Mouse (Mus musculus): ENCODE results near the gene Pla2g12a. TPM values are rescaled to one million over a fixed set of nuclear protein-coding genes. Genes with fewer than 3 reads are reported as not detected.

The Pla2g12a gene
- polyA plus RNA-seq, 1 experiment from 2014 or later, result 54.6 TPM

- Histone ChIP-seq H3K4me3 (peak within 1 kb of the TSS; percentile 85), H3K9me3 (no peaks in the 10 kb centered on the region), H3K27me3 (replicated peaks) (no peaks in the 10 kb centered on the region), H3K36me3 (peaks cover 9% of the 10 kb centered on the region), H3K27ac (replicated peaks) (peak within 1 kb of the TSS; percentile 86), H3K4me1 (peaks cover 45% of the 10 kb centered on the region), H3K4me2 (peak within 1 kb of the TSS; percentile 88), H3K9ac (peak within 1 kb of the TSS; percentile 83)
- 0% methylated on average over 34 of the region's 34 CpGs for WGBS
- peak; percentile 75 for ATAC-seq (ENCODE audit: extremely low read depth, insufficient number of reproducible peaks, low FRiP score, low TSS enrichment)
These were observed 22.9 kb downstream of the Pla2g12a start, which contains the start of gene Casp6 for GRCm38 (mm10) chr3:129901271-129901809. TSS of gene Casp6 (plus strand) at chr3:129901425.

- Histone ChIP-seq H3K9me3 (no peaks in the 10 kb centered on the region), H3K4me1 (peaks cover 33% of the 10 kb centered on the region), H3K36me3 (peaks cover 25% of the 10 kb centered on the region), H3K4me3 (no peak overlapping the region), H3K27ac (replicated peaks) (no peak overlapping the region), H3K27me3 (replicated peaks) (no peaks in the 10 kb centered on the region), H3K9ac (no peak overlapping the region), H3K4me2 (peak overlapping the region; percentile 88)
- 85% methylated on average over 3 of the region's 3 CpGs for WGBS
- ATAC-seq (ENCODE audit: extremely low read depth, insufficient number of reproducible peaks, low FRiP score, low TSS enrichment), result no peak
These were observed 25.0 kb downstream of the Pla2g12a start for GRCm38 (mm10) chr3:129903369-129903768.

- peaks cover 33% of the 10 kb centered on the region for H3K4me1 ChIP-seq
- H3K36me3 ChIP-seq, result peaks cover 30% of the 10 kb centered on the region
- no peak overlapping the region for H3K4me3 ChIP-seq
- H3K9ac ChIP-seq, result no peak overlapping the region
- H3K9me3 ChIP-seq, result no peaks in the 10 kb centered on the region
- ATAC-seq (ENCODE audit: extremely low read depth, insufficient number of reproducible peaks, low FRiP score, low TSS enrichment), result no peak
- no peak overlapping the region for H3K27ac ChIP-seq (replicated peaks)
- H3K27me3 ChIP-seq (replicated peaks), result no peaks in the 10 kb centered on the region
- peak overlapping the region; percentile 17 for H3K4me2 ChIP-seq
- 80% methylated on average over 8 of the region's 8 CpGs for WGBS
These were observed 25.5 kb downstream of the Pla2g12a start for GRCm38 (mm10) chr3:129903866-129904265.

GRCm38 (mm10) chr3:129904381-129905132 lies 26.2 kb downstream of the Pla2g12a start:
- no peak overlapping the region for H3K4me2 ChIP-seq
- ATAC-seq (ENCODE audit: extremely low read depth, insufficient number of reproducible peaks, low FRiP score, low TSS enrichment), result no peak
- H3K27me3 ChIP-seq (replicated peaks), result no peaks in the 10 kb centered on the region
- no peaks in the 10 kb centered on the region for H3K9me3 ChIP-seq
- H3K36me3 ChIP-seq, result peaks cover 37% of the 10 kb centered on the region
- peaks cover 33% of the 10 kb centered on the region for H3K4me1 ChIP-seq
- no peak overlapping the region for H3K27ac ChIP-seq (replicated peaks)
- no peak overlapping the region for H3K4me3 ChIP-seq
- no peak overlapping the region for H3K9ac ChIP-seq
- WGBS, result 80% methylated on average over 7 of the region's 7 CpGs

GRCm38 (mm10) chr3:129912025-129912424 lies 33.6 kb downstream of the Pla2g12a start:
- Histone ChIP-seq H3K36me3 (peaks cover 82% of the 10 kb centered on the region), H3K27ac (replicated peaks) (no peak overlapping the region), H3K27me3 (replicated peaks) (no peaks in the 10 kb centered on the region), H3K4me2 (no peak overlapping the region), H3K9me3 (no peaks in the 10 kb centered on the region), H3K4me3 (no peak overlapping the region), H3K9ac (no peak overlapping the region), H3K4me1 (no peaks in the 10 kb centered on the region)
- ATAC-seq (ENCODE audit: extremely low read depth, insufficient number of reproducible peaks, low FRiP score, low TSS enrichment), result no peak
- WGBS, result 88% methylated on average over 14 of the region's 14 CpGs

- Histone ChIP-seq H3K27me3 (replicated peaks) (no peaks in the 10 kb centered on the region), H3K9me3 (no peaks in the 10 kb centered on the region), H3K4me2 (no peak overlapping the region), H3K4me1 (no peaks in the 10 kb centered on the region), H3K36me3 (peaks cover 73% of the 10 kb centered on the region), H3K9ac (no peak overlapping the region), H3K4me3 (no peak overlapping the region), H3K27ac (replicated peaks) (no peak overlapping the region)
- 88% methylated on average over 13 of the region's 13 CpGs for WGBS
- no peak for ATAC-seq (ENCODE audit: extremely low read depth, insufficient number of reproducible peaks, low FRiP score, low TSS enrichment)
These were observed 34.8 kb downstream of the Pla2g12a start for GRCm38 (mm10) chr3:129913241-129913640.

- Histone ChIP-seq H3K4me2 (no peak overlapping the region), H3K27ac (replicated peaks) (no peak overlapping the region), H3K9ac (no peak overlapping the region), H3K36me3 (peaks cover 32% of the 10 kb centered on the region), H3K27me3 (replicated peaks) (no peaks in the 10 kb centered on the region), H3K9me3 (no peaks in the 10 kb centered on the region), H3K4me1 (no peaks in the 10 kb centered on the region), H3K4me3 (no peak overlapping the region)
- no peak for ATAC-seq (ENCODE audit: extremely low read depth, insufficient number of reproducible peaks, low FRiP score, low TSS enrichment)
- WGBS, result 60% methylated on average over 3 of the region's 3 CpGs
These were observed 39.0 kb downstream of the Pla2g12a start for GRCm38 (mm10) chr3:129917424-129917823.

- H3K4me2 ChIP-seq, result no peak overlapping the region
- ATAC-seq (ENCODE audit: extremely low read depth, insufficient number of reproducible peaks, low FRiP score, low TSS enrichment), result no peak
- H3K36me3 ChIP-seq, result peaks cover 22% of the 10 kb centered on the region
- H3K4me1 ChIP-seq, result no peaks in the 10 kb centered on the region
- H3K27me3 ChIP-seq (replicated peaks), result no peaks in the 10 kb centered on the region
- H3K4me3 ChIP-seq, result no peak overlapping the region
- WGBS, result 17% methylated on average over 13 of the region's 13 CpGs
- no peak overlapping the region for H3K9ac ChIP-seq
- H3K9me3 ChIP-seq, result no peaks in the 10 kb centered on the region
- H3K27ac ChIP-seq (replicated peaks), result no peak overlapping the region
These were observed 40.0 kb downstream of the Pla2g12a start for GRCm38 (mm10) chr3:129918434-129918833.

- H3K9ac ChIP-seq, result no peak overlapping the region
- ATAC-seq (ENCODE audit: extremely low read depth, insufficient number of reproducible peaks, low FRiP score, low TSS enrichment), result no peak
- no peak overlapping the region for H3K4me2 ChIP-seq
- H3K36me3 ChIP-seq, result no peaks in the 10 kb centered on the region
- no peaks in the 10 kb centered on the region for H3K4me1 ChIP-seq
- no peaks in the 10 kb centered on the region for H3K9me3 ChIP-seq
- H3K27me3 ChIP-seq (replicated peaks), result no peaks in the 10 kb centered on the region
- 85% methylated on average over 7 of the region's 7 CpGs for WGBS
- H3K27ac ChIP-seq (replicated peaks), result no peak overlapping the region
- H3K4me3 ChIP-seq, result no peak overlapping the region
These were observed 45.2 kb downstream of the Pla2g12a start for GRCm38 (mm10) chr3:129923581-129923980.

GRCm38 (mm10) chr3:129925861-129926260 lies 47.5 kb downstream of the Pla2g12a start:
- Histone ChIP-seq H3K9me3 (no peaks in the 10 kb centered on the region), H3K4me1 (no peaks in the 10 kb centered on the region), H3K27ac (replicated peaks) (no peak overlapping the region), H3K27me3 (replicated peaks) (no peaks in the 10 kb centered on the region), H3K9ac (no peak overlapping the region), H3K36me3 (no peaks in the 10 kb centered on the region), H3K4me3 (no peak overlapping the region), H3K4me2 (no peak overlapping the region)
- WGBS, result 81% methylated on average over 3 of the region's 3 CpGs
- no peak for ATAC-seq (ENCODE audit: extremely low read depth, insufficient number of reproducible peaks, low FRiP score, low TSS enrichment)

- H3K27ac ChIP-seq (replicated peaks), result no peak overlapping the region
- no peak overlapping the region for H3K4me2 ChIP-seq
- H3K9me3 ChIP-seq, result no peaks in the 10 kb centered on the region
- H3K4me3 ChIP-seq, result no peak overlapping the region
- no peaks in the 10 kb centered on the region for H3K4me1 ChIP-seq
- no peaks in the 10 kb centered on the region for H3K27me3 ChIP-seq (replicated peaks)
- H3K9ac ChIP-seq, result no peak overlapping the region
- no peak for ATAC-seq (ENCODE audit: extremely low read depth, insufficient number of reproducible peaks, low FRiP score, low TSS enrichment)
- whole genome bisulfite sequencing, result 63% methylated on average over 6 of the region's 6 CpGs
- H3K36me3 ChIP-seq, result no peaks in the 10 kb centered on the region
These were observed 51.9 kb downstream of the Pla2g12a start for GRCm38 (mm10) chr3:129930213-129930778.
